ENCODE assay signal across 9 mouse cellular contexts in genomic region chr9:54169489-54169888, GRCm38 (mm10).
A peak's percentile ranks its signal among the peaks of the same experiment; 100 is the strongest.
DNase-seq lines count a peak whose midpoint lies in the region; ATAC-seq and TF ChIP-seq lines count a peak whose summit lies in the region.
"Had no signal": no experiment of that assay in that cellular context is flagged by ENCODE, and none has a peak within 500 bp of the region (broad histone marks: within the 10 kb centered on the region; RNA-seq: fewer than 3 reads in every experiment).

No protein-coding gene starts in this region.

- H3K4me2 ChIP-seq in liver, embryonic 11.5 days: no peak overlapping the region
- H3K4me2 ChIP-seq: embryonic facial prominence, embryonic 15.5 days; limb, embryonic 12.5 days had no signal

- H3K4me3 ChIP-seq in liver, adult 2 months (ENCODE audit: insufficient read depth, low read depth, low read length): no peak overlapping the region
- no peak overlapping the region for H3K4me3 ChIP-seq in liver, embryonic 11.5 days (ENCODE audit: low read depth, low read length)
- no peak overlapping the region for H3K4me3 ChIP-seq in embryonic facial prominence, embryonic 10.5 days
- H3K4me3 ChIP-seq: embryonic facial prominence, embryonic 15.5 days; limb, embryonic 12.5 days had no signal

- no peaks in the 10 kb centered on the region for H3K4me1 ChIP-seq in liver, adult 2 months (ENCODE audit: control insufficient read depth, insufficient read depth, low read length)
- no peaks in the 10 kb centered on the region for H3K4me1 ChIP-seq in liver, embryonic 11.5 days (replicated peaks; ENCODE audit: control insufficient read depth, insufficient read depth, low read length)
- no peaks in the 10 kb centered on the region for H3K4me1 ChIP-seq in embryonic facial prominence, embryonic 10.5 days
- H3K4me1 ChIP-seq: embryonic facial prominence, embryonic 15.5 days; limb, embryonic 12.5 days had no signal

- H3K36me3 ChIP-seq in liver, adult 2 months (ENCODE audit: control insufficient read depth, insufficient read depth, low read length): no peaks in the 10 kb centered on the region
- no peaks in the 10 kb centered on the region for H3K36me3 ChIP-seq in liver, embryonic 11.5 days (ENCODE audit: control insufficient read depth, insufficient read depth, low read length)
- no peaks in the 10 kb centered on the region for H3K36me3 ChIP-seq in embryonic facial prominence, embryonic 10.5 days (replicated peaks)
- H3K36me3 ChIP-seq: embryonic facial prominence, embryonic 15.5 days; limb, embryonic 12.5 days had no signal

- H3K9ac ChIP-seq in liver, adult 2 months (ENCODE audit: low read depth, low read length): no peak overlapping the region
- H3K9ac ChIP-seq in liver, embryonic 11.5 days (ENCODE audit: low read depth, low read length): no peak overlapping the region
- H3K9ac ChIP-seq: embryonic facial prominence, embryonic 15.5 days; limb, embryonic 12.5 days had no signal

- no peaks in the 10 kb centered on the region for H3K79me2 ChIP-seq in liver, adult 2 months (ENCODE audit: control insufficient read depth, insufficient read depth, low read length)

- H3K27ac ChIP-seq in liver, adult 2 months (replicated peaks; ENCODE audit: insufficient read depth, low read depth, low read length): no peak overlapping the region
- H3K27ac ChIP-seq in liver, embryonic 11.5 days (ENCODE audit: low read depth, low read length): no peak overlapping the region
- H3K27ac ChIP-seq in embryonic facial prominence, embryonic 10.5 days (replicated peaks): no peak overlapping the region
- H3K27ac ChIP-seq: embryonic facial prominence, embryonic 15.5 days; limb, embryonic 12.5 days had no signal

- ATAC-seq in liver, embryonic 11.5 days (replicated peaks; ENCODE audit: low FRiP score): no peak
- ATAC-seq in megakaryocyte progenitor cell, adult 5-6 weeks (replicated peaks; ENCODE audit: poor library complexity): peak; percentile 61
- ATAC-seq in CD4-positive, CD25-positive, alpha-beta regulatory T cell, adult 4 months: no peak

- DNase-seq in liver, adult 2 months (ENCODE audit: extremely low read depth, low read depth, low spot score): peak; percentile 20
- no peak for DNase-seq in liver, embryonic 11.5 days (ENCODE audit: low spot score)
- peak; percentile 50 for DNase-seq in NIH3T3 (ENCODE audit: low read depth)
- peak; percentile 23 for DNase-seq in embryonic facial prominence, embryonic 10.5 days (ENCODE audit: low spot score)
- no peak for DNase-seq in heart, postnatal 4 days

- no peak for TF ChIP-seq POLR2A in liver, adult 2 months (IDR thresholded peaks at IDR 0.05; ENCODE audit: extremely low read depth, insufficient read depth, low read length)

- H3K9me3 ChIP-seq in liver, embryonic 11.5 days (ENCODE audit: control insufficient read depth, low read length): no peaks in the 10 kb centered on the region
- H3K9me3 ChIP-seq in embryonic facial prominence, embryonic 10.5 days: no peaks in the 10 kb centered on the region
- H3K9me3 ChIP-seq: embryonic facial prominence, embryonic 15.5 days; limb, embryonic 12.5 days had no signal

- H3K27me3 ChIP-seq in liver, adult 2 months (ENCODE audit: control insufficient read depth, insufficient read depth, low read length): no peaks in the 10 kb centered on the region
- H3K27me3 ChIP-seq in liver, embryonic 11.5 days (replicated peaks; ENCODE audit: control insufficient read depth, insufficient read depth, low read length): no peaks in the 10 kb centered on the region
- H3K27me3 ChIP-seq in embryonic facial prominence, embryonic 10.5 days (replicated peaks; ENCODE audit: low read depth, poor library complexity, severe bottlenecking): no peaks in the 10 kb centered on the region
- H3K27me3 ChIP-seq: embryonic facial prominence, embryonic 15.5 days; limb, embryonic 12.5 days had no signal

- peak; percentile 32; the same call in 1 of the 2 replicates for TF ChIP-seq CTCF in liver, adult 2 months (IDR thresholded peaks at IDR 0.05; ENCODE audit: low read depth, low read length)

- 33% methylated on average over 5 of the region's 5 CpGs for WGBS in liver, adult 2 months
- WGBS in liver, embryonic 11.5 days: 34% methylated on average over 5 of the region's 5 CpGs
- WGBS in embryonic facial prominence, embryonic 10.5 days: 52% methylated on average over 5 of the region's 5 CpGs

Comparison
In these comparisons a context has a peak if more than half of its experiments do, and no peak if none do; other contexts are left out.
1. DNase-seq: peak in liver, adult 2 months (single experiment), NIH3T3 (single experiment) and embryonic facial prominence, embryonic 10.5 days (single experiment); none in liver, embryonic 11.5 days (single experiment) and heart, postnatal 4 days (single experiment).